Mouse (Mus musculus) stomach, postnatal 0 days (tissue): ENCODE measurements at regions not wholly inside any gene's neighbourhood (a gene's known extent, or its start where the extent isn't known, plus 50 kb on each side); places are given as distances from the start of the nearest gene placed in this dataset.

Experiments
- CTCF ChIP-seq: IDR thresholded peaks from 2 replicates; pipeline ENCODE4 v1.5.1; 2016; ENCODE audit warnings: antibody characterized with exemption, low read depth, mild to moderate bottlenecking, moderate library complexity
- EP300 ChIP-seq: optimal IDR thresholded peaks from 2 replicates; pipeline ENCODE3; 2016; ENCODE audit warnings: antibody characterized with exemption

DNA sequence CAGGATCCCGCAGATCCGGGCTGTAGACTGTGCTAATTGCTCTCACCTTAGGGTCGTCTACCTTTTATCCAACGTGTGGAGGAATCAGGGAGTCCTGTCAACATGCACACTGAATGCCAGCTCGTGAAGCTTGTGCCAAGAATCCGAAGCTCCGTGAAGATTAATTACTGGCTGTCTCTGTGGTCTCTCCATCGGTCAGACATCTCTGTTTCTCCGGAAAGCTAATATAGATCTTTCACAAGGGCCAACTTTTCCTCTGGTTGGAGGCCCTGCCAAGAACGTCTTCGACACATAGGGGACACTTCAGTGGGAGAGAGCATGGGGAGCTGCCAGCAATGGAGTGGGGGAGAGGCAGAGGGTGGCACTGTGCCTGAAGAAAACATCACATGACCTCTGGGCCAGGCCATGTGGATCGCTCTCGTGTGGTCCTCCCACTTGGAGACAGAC lies 57.7 kb upstream of the Cd83 start:
- TF ChIP-seq CTCF (no peak), EP300 (no peak)
